Mouse (Mus musculus) adrenal gland, postnatal 10 days (tissue): ENCODE results near the gene Mgat4c. TPM values are rescaled to one million over a fixed set of nuclear protein-coding genes. Genes with fewer than 3 reads are reported as not detected.

ENCODE experiments used
- microRNA-seq: library from miRNA; unstranded; fragments of <30 nt; microRNA quantifications from one replicate; pipeline ENCODE4 v1.2.0, GENCODE M21; 2021
- total RNA-seq, 2 experiments: library from RNA; stranded (reverse); gene quantifications; 2 replicates each; pipeline ENCODE4 v1.2.3; 2021

Gene Mgat4c
- total RNA-seq, 2 experiments from 2014 or later = 14.0 to 19.6 TPM

Small RNA genes within 50 kb of the gene (microRNA-seq; reads per million reads assigned to microRNA genes)
- not detected for gene Mir3059
